Mouse (Mus musculus) left cerebral cortex, adult 8-10 months (tissue): ENCODE results near the gene Cycs. TPM values are rescaled to one million over a fixed set of nuclear protein-coding genes. Genes with fewer than 3 reads are reported as not detected.

ENCODE experiments used
- DNase-seq, 2 experiments: peaks; one replicate each; pipeline ENCODE4 v3.0.0; 2022; ENCODE audit warnings: low spot score in 2 of 2
- microRNA-seq, 2 experiments: library from miRNA; unstranded; fragments of <30 nt; microRNA quantifications; one replicate each; pipeline ENCODE4 v1.2.0; 2022
- total RNA-seq, 4 experiments: library from RNA; stranded (reverse); gene quantifications; 2 replicates each; pipeline ENCODE4 v1.2.4; 2022

Cycs gene
- total RNA-seq, 4 experiments from 2014 or later = 38.1 to 47.2 (median 40.6) TPM

- no peak for DNase-seq
Observed at GRCm38 (mm10) chr6:50545412-50546043, 20.8 kb downstream of the Cycs start.

- no peak for DNase-seq
Observed at GRCm38 (mm10) chr6:50542535-50542934, 23.8 kb downstream of the Cycs start.

GRCm38 (mm10) chr6:50539641-50540040, 26.7 kb downstream of the Cycs start:
- DNase-seq = no peak

- DNase-seq = peak in 1 of 2 experiments; percentile 32
Observed at GRCm38 (mm10) chr6:50536461-50536892, 29.9 kb downstream of the Cycs start.

- DNase-seq = no peak
Observed at GRCm38 (mm10) chr6:50535346-50535745, 31.0 kb downstream of the Cycs start.

- DNase-seq = no peak
Observed at GRCm38 (mm10) chr6:50531920-50532319, 34.4 kb downstream of the Cycs start.

- no peak for DNase-seq
Observed at GRCm38 (mm10) chr6:50531003-50531402, 35.3 kb downstream of the Cycs start.

GRCm38 (mm10) chr6:50529194-50529593, 37.1 kb downstream of the Cycs start:
- DNase-seq = no peak

- no peak for DNase-seq
Observed at GRCm38 (mm10) chr6:50527416-50527815, 38.9 kb downstream of the Cycs start.

- peak in 1 of 2 experiments; percentile 23 for DNase-seq
Observed at GRCm38 (mm10) chr6:50526597-50527024, 39.7 kb downstream of the Cycs start.

GRCm38 (mm10) chr6:50525846-50526245, 40.5 kb downstream of the Cycs start:
- DNase-seq = no peak

GRCm38 (mm10) chr6:50524261-50524896, 42.0 kb downstream of the Cycs start:
- no peak for DNase-seq

- no peak for DNase-seq
Observed at GRCm38 (mm10) chr6:50522772-50523171, 43.6 kb downstream of the Cycs start.

GRCm38 (mm10) chr6:50521532-50522135, 44.7 kb downstream of the Cycs start:
- DNase-seq = no peak

- DNase-seq = no peak
Observed at GRCm38 (mm10) chr6:50520139-50520538, 46.2 kb downstream of the Cycs start.

- DNase-seq = no peak
Observed at GRCm38 (mm10) chr6:50518371-50518770, 48.0 kb downstream of the Cycs start.

Small RNA genes within 50 kb of the gene (microRNA-seq; reads per million reads assigned to microRNA genes)
- 0 reads per million in 2 experiments for gene Mir6371

Other genes starting within 250 kb of the Cycs start
- gene Osbpl3, start 110.3 kb downstream of the Cycs start, total RNA-seq = 10 to 100 TPM; 31.7 to 34.6 (median 33.9) TPM
- gene 4921507P07Rik, start 30.1 kb upstream of the Cycs start, total RNA-seq = under 1 TPM; 0.30 to 0.79 (median 0.64) TPM
- gene Npvf, start 87.9 kb upstream of the Cycs start, total RNA-seq = not detected